Mouse (Mus musculus) erythroblast, embryonic 14.5 days (primary cell): Measurements from ENCODE around the gene Tmem38a.

Source experiments
- GATA1 ChIP-seq: IDR thresholded peaks from 2 replicates; pipeline ENCODE4 v1.6.1; 2012; ENCODE audit warnings: low read length, inconsistent platforms, mixed read lengths
- TAL1 ChIP-seq: IDR thresholded peaks from 3 replicates; pipeline ENCODE4 v1.6.1; 2012; ENCODE audit warnings: low read length, inconsistent platforms, mixed read lengths

DNA sequence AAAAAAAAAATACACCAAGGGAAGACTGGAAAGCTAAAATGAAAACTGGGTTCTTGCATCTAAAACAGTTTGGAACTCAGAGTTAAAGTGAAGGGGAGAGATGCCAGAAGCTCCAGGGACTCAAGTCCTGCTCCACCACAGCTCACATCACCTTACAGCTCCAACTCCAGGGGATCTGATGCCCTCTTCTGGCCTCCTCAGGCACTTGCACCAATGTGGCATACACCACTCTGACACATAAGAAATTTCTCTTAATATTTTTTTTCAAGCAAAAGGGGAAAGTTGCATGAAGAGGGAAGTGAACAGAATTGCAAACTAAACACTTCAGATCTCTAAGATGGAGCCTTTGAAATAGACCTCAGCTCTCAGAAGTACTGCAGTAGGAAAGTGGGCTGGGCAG, 32.6 kb upstream of the Tmem38a start:
- TF ChIP-seq TAL1 (no peak), GATA1 (no peak)
